Mouse (Mus musculus) liver, embryonic 16.5 days (tissue): ENCODE results near the gene Evi5. TPM values are rescaled to one million over a fixed set of nuclear protein-coding genes. Genes with fewer than 3 reads are reported as not detected.

ENCODE experiments used
- ATAC-seq: fragments of 200-750 bp; cut with Nextera tagmentation; 2 replicates; pipeline ENCODE4 v1.8.0; 2017; ENCODE audit warnings: low read depth, mild to moderate bottlenecking, moderate number of reproducible peaks, moderate library complexity
- H3K27ac ChIP-seq: fragments of 300-500 bp; sonication (generic); 2 replicates; pipeline ENCODE4 v1.5.1; 2014; ENCODE audit warnings: mild to moderate bottlenecking, low read length
- H3K27me3 ChIP-seq: fragments of 300-500 bp; sonication (generic); 2 replicates; pipeline ENCODE4 v1.6.1; 2014; ENCODE audit warnings: low read depth, low read length, mixed read lengths; ENCODE audit not compliant: control insufficient read depth, insufficient read depth
- H3K36me3 ChIP-seq: fragments of 300-500 bp; sonication (generic); 2 replicates; pipeline ENCODE4 v1.6.1; 2014; ENCODE audit warnings: mild to moderate bottlenecking; ENCODE audit not compliant: control insufficient read depth, insufficient read depth
- H3K4me1 ChIP-seq: fragments of 300-500 bp; sonication (generic); 2 replicates; pipeline ENCODE4 v1.6.1; 2014; ENCODE audit warnings: low read depth, low read length, mixed read lengths; ENCODE audit not compliant: control insufficient read depth
- H3K4me2 ChIP-seq: fragments of 300-500 bp; sonication (generic); 2 replicates; pipeline ENCODE4 v1.6.1; 2014; ENCODE audit warnings: low read depth, low read length, mixed read lengths
- H3K4me3 ChIP-seq: fragments of 300-500 bp; sonication (generic); 2 replicates; pipeline ENCODE4 v1.5.1; 2014; ENCODE audit warnings: low read depth, mild to moderate bottlenecking, low read length
- H3K9ac ChIP-seq: fragments of 300-500 bp; sonication (generic); 2 replicates; pipeline ENCODE4 v1.6.1; 2014; ENCODE audit warnings: low read depth, low read length
- H3K9me3 ChIP-seq: fragments of 300-500 bp; sonication (generic); replicated peaks from 2 replicates; pipeline ENCODE4 v1.6.1; 2016; ENCODE audit warnings: low read length; ENCODE audit not compliant: control insufficient read depth
- WGBS: fragments of 180-500 bp; shearing (Covaris S2); extraction: QIAGEN DNeasy Blood & Tissue Kit; methylation state at CpG from one replicate; pipeline ENCODE4 v1.1.7; 2014; ENCODE audit not compliant: insufficient replicate concordance; 5-methylcytosine and 5-hydroxymethylcytosine counted together
- polyA plus RNA-seq: library from polyadenylated mRNA; unstranded; fragments of >200 nt; fragmentation: Nextera tagmentation; extraction: Ambion mirVana; gene quantifications from 2 replicates; pipeline ENCODE4 v1.2.1, GENCODE M21; 2015

The Evi5 gene
- polyA plus RNA-seq, 1 experiment from 2014 or later, result 57.8 TPM

- WGBS, result 59% methylated on average over 4 of the region's 4 CpGs
- Histone ChIP-seq H3K4me3 (no peak overlapping the region), H3K36me3 (no peaks in the 10 kb centered on the region), H3K27ac (no peak overlapping the region), H3K9ac (no peak overlapping the region), H3K27me3 (no peaks in the 10 kb centered on the region; the same call in 1 of the 2 replicates), H3K4me1 (no peaks in the 10 kb centered on the region), H3K4me2 (no peak overlapping the region), H3K9me3 (no peaks in the 10 kb centered on the region)
- no peak for ATAC-seq
Measured at GRCm38 (mm10) chr5:107705756-107706155, 169.2 kb downstream of the Evi5 start.

GRCm38 (mm10) chr5:107703207-107703763 lies 171.6 kb downstream of the Evi5 start:
- Histone ChIP-seq H3K9ac (no peak overlapping the region), H3K4me2 (no peak overlapping the region), H3K4me3 (no peak overlapping the region), H3K27ac (no peak overlapping the region), H3K27me3 (no peaks in the 10 kb centered on the region; the same call in 1 of the 2 replicates), H3K9me3 (no peaks in the 10 kb centered on the region), H3K4me1 (no peaks in the 10 kb centered on the region), H3K36me3 (no peaks in the 10 kb centered on the region)
- WGBS, result 65% methylated on average over 6 of the region's 6 CpGs
- ATAC-seq, result no peak

- no peak overlapping the region for H3K9ac ChIP-seq
- H3K4me2 ChIP-seq, result no peak overlapping the region
- no peak for ATAC-seq
- no peaks in the 10 kb centered on the region for H3K4me1 ChIP-seq
- H3K9me3 ChIP-seq, result no peaks in the 10 kb centered on the region
- no peaks in the 10 kb centered on the region; the same call in 1 of the 2 replicates for H3K27me3 ChIP-seq
- no peaks in the 10 kb centered on the region for H3K36me3 ChIP-seq
- H3K4me3 ChIP-seq, result no peak overlapping the region
- 79% methylated on average over 9 of the region's 9 CpGs for WGBS
- H3K27ac ChIP-seq, result no peak overlapping the region
Measured at GRCm38 (mm10) chr5:107701658-107702057, 173.2 kb downstream of the Evi5 start.

- Histone ChIP-seq H3K9ac (no peak overlapping the region), H3K27me3 (no peaks in the 10 kb centered on the region; the same call in 1 of the 2 replicates), H3K9me3 (no peaks in the 10 kb centered on the region), H3K36me3 (no peaks in the 10 kb centered on the region), H3K4me2 (no peak overlapping the region), H3K4me3 (no peak overlapping the region), H3K4me1 (no peaks in the 10 kb centered on the region), H3K27ac (no peak overlapping the region)
- no peak for ATAC-seq
- 55% methylated on average over 10 of the region's 10 CpGs for WGBS
Measured at GRCm38 (mm10) chr5:107700873-107701272, 174.0 kb downstream of the Evi5 start.

GRCm38 (mm10) chr5:107698888-107699287 lies 176.0 kb downstream of the Evi5 start:
- no peaks in the 10 kb centered on the region for H3K9me3 ChIP-seq
- H3K27ac ChIP-seq, result no peak overlapping the region
- H3K9ac ChIP-seq, result no peak overlapping the region
- ATAC-seq, result peak; percentile 51; the same call in 1 of the 2 replicates
- no peaks in the 10 kb centered on the region; the same call in 1 of the 2 replicates for H3K27me3 ChIP-seq
- H3K36me3 ChIP-seq, result no peaks in the 10 kb centered on the region
- H3K4me3 ChIP-seq, result no peak overlapping the region
- no peak overlapping the region for H3K4me2 ChIP-seq
- H3K4me1 ChIP-seq, result no peaks in the 10 kb centered on the region
- WGBS, result 14% methylated on average over 8 of the region's 8 CpGs

- Histone ChIP-seq H3K4me2 (no peak overlapping the region), H3K27me3 (no peaks in the 10 kb centered on the region), H3K4me3 (no peak overlapping the region), H3K9me3 (no peaks in the 10 kb centered on the region), H3K36me3 (no peaks in the 10 kb centered on the region), H3K4me1 (no peaks in the 10 kb centered on the region), H3K27ac (no peak overlapping the region), H3K9ac (no peak overlapping the region)
- no peak for ATAC-seq
- WGBS, result 70% methylated on average over 3 of the region's 3 CpGs
Measured at GRCm38 (mm10) chr5:107695019-107695418, 179.9 kb downstream of the Evi5 start.

Other genes starting within 250 kb of the Evi5 start
- 1.4 and 1.5 TPM in 2 replicates for gene Gfi1, start 149.1 kb downstream of the Evi5 start, polyA plus RNA-seq
- gene Ube2d2b, start 45.0 kb downstream of the Evi5 start, polyA plus RNA-seq, result 0.33 and 0.40 TPM in 2 replicates
- 20.5 and 23.9 TPM in 2 replicates for gene Rpl5, start 25.4 kb upstream of the Evi5 start, polyA plus RNA-seq
- 7.9 and 8.8 TPM in 2 replicates for gene Fam69a, start 112.0 kb upstream of the Evi5 start, polyA plus RNA-seq
- 27.3 and 27.4 TPM in 2 replicates for gene Mtf2, start 190.6 kb upstream of the Evi5 start, polyA plus RNA-seq